Mouse (Mus musculus): ENCODE data around the gene B3gat2. TPM values are rescaled to one million over a fixed set of nuclear protein-coding genes. Genes with fewer than 3 reads are reported as not detected.

Gene B3gat2
- polyA plus RNA-seq, 1 experiment = 0.04 TPM

- no peak for DNase-seq (ENCODE audit: low spot score)
These were observed 72.7 kb downstream of the B3gat2 start for GRCm38 (mm10) chr1:23834246-23834645.

GRCm38 (mm10) chr1:23834819-23835218 lies 73.3 kb downstream of the B3gat2 start:
- no peak for DNase-seq (ENCODE audit: low spot score)

GRCm38 (mm10) chr1:23836630-23837029 lies 75.1 kb downstream of the B3gat2 start:
- DNase-seq (ENCODE audit: low spot score) = no peak

GRCm38 (mm10) chr1:23840924-23841323 lies 79.4 kb downstream of the B3gat2 start:
- no peak for DNase-seq (ENCODE audit: low spot score)

GRCm38 (mm10) chr1:23842629-23843028 lies 81.1 kb downstream of the B3gat2 start:
- no peak for DNase-seq (ENCODE audit: low spot score)

- no peak for DNase-seq (ENCODE audit: low spot score)
These were observed 82.2 kb downstream of the B3gat2 start for GRCm38 (mm10) chr1:23843790-23844189.

- DNase-seq (ENCODE audit: low spot score) = no peak
These were observed 83.5 kb downstream of the B3gat2 start for GRCm38 (mm10) chr1:23845007-23845406.

GRCm38 (mm10) chr1:23846044-23846680 lies 84.6 kb downstream of the B3gat2 start:
- no peak for DNase-seq (ENCODE audit: low spot score)

- DNase-seq (ENCODE audit: low spot score) = no peak
These were observed 94.1 kb downstream of the B3gat2 start for GRCm38 (mm10) chr1:23855623-23856022.

- DNase-seq (ENCODE audit: low spot score) = no peak
These were observed 99.4 kb downstream of the B3gat2 start for GRCm38 (mm10) chr1:23860944-23861343.

- DNase-seq (ENCODE audit: low spot score) = no peak
These were observed 104.0 kb downstream of the B3gat2 start for GRCm38 (mm10) chr1:23865566-23865965.

GRCm38 (mm10) chr1:23867350-23867862 lies 105.9 kb downstream of the B3gat2 start:
- no peak for DNase-seq (ENCODE audit: low spot score)

- no peak for DNase-seq (ENCODE audit: low spot score)
These were observed 110.6 kb downstream of the B3gat2 start for GRCm38 (mm10) chr1:23872194-23872593.

- DNase-seq (ENCODE audit: low spot score) = no peak
These were observed 121.1 kb downstream of the B3gat2 start for GRCm38 (mm10) chr1:23882681-23883080.

- DNase-seq (ENCODE audit: low spot score) = no peak
These were observed 122.6 kb downstream of the B3gat2 start for GRCm38 (mm10) chr1:23884087-23884668.

GRCm38 (mm10) chr1:23884914-23885313 lies 123.4 kb downstream of the B3gat2 start:
- no peak for DNase-seq (ENCODE audit: low spot score)

- no peak for DNase-seq (ENCODE audit: low spot score)
These were observed 130.5 kb downstream of the B3gat2 start for GRCm38 (mm10) chr1:23892072-23892471.

Other genes with a start within 250 kb of the B3gat2 start
- 57.6 and 61.1 TPM in 2 replicates for gene Smap1, start 160.6 kb downstream of the B3gat2 start, polyA plus RNA-seq (2012; rRNA removed)
- 46.5 and 48.1 TPM in 2 replicates for gene Sdhaf4, start 243.9 kb downstream of the B3gat2 start, polyA plus RNA-seq (2012; rRNA removed)

Measured in urinary bladder, adult 2 months (tissue).